Mouse (Mus musculus) testis, adult 2 months (tissue): ENCODE measurements around the gene Endou.

Experiments
- CTCF ChIP-seq: fragments of 200-500 bp; IDR thresholded peaks from 2 replicates; pipeline ENCODE4 v1.5.1; 2012; ENCODE audit warnings: low read depth, mild to moderate bottlenecking, inconsistent platforms, low read length, moderate library complexity; ENCODE audit not compliant: control insufficient read depth, insufficient read depth, insufficient replicate concordance
- POLR2A ChIP-seq: fragments of 200-500 bp; IDR thresholded peaks from 2 replicates; pipeline ENCODE4 v1.6.1; 2012; ENCODE audit warnings: low read depth, mild to moderate bottlenecking, inconsistent platforms, low read length, moderate library complexity; ENCODE audit not compliant: control insufficient read depth

DNA sequence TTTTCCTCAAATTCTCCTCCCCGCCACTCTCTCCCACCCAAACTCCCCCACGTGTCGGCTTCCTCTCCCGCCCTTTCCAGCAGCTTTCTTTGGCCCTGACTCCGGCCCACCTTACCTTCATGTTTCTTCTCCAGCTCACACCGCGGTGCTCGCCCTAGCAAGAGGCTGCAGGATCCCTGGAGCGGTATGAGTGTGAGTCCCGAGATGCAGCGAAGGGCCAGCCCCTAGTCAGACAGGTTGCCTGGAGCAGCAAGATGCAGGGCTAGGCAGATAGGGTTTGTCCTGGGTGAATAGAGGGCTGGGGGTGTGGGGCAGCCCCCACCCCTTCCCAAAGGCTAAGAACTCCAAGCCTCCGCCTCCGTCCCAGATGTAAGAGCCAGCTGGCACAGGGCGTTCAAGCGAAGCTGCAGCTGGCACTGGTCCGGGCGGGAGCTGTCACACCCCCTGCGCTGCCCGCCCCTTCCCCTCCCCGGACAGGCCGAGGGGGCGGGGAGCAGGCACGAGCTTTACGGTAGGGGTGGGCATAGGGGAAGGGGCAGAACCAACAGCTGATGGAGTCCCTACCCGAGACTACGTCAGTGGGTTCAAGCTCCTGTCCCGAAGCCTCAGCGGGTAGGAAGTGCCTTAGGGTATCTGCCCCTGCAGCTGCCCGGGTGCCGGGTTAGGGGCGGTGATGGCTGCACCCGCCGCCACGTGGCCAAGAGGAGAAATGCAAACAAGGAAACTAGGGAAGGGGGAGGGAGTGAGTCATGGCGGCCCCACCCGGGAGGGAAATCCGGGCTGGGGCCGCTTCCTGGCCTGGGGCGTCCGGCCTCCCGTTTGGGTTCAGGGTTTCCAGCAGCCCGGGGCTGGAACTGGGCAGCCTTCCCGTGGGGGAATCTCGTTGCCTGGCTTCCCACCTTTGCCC is 36.4 kb upstream of the Endou start, which contains the start of gene Rapgef3:
- TF ChIP-seq CTCF (peak; percentile 28; the same call in 1 of the 2 replicates), POLR2A (no peak)
